Mouse (Mus musculus): ENCODE results near the gene AI481877. TPM values are rescaled to one million over a fixed set of nuclear protein-coding genes. Genes with fewer than 3 reads are reported as not detected.

AI481877 gene
- polyA plus RNA-seq, 1 experiment from 2014 or later = not detected

- DNase-seq (ENCODE audit: extremely low spot score, low spot score) = no peak
- 87% methylated on average over 2 of the region's 2 CpGs for WGBS
- Histone ChIP-seq H3K36me3 (replicated peaks) (no peaks in the 10 kb centered on the region), H3K9me3 (no peaks in the 10 kb centered on the region), H3K4me1 (no peaks in the 10 kb centered on the region), H3K27me3 (ENCODE audit: poor library complexity, severe bottlenecking) (no peaks in the 10 kb centered on the region), H3K27ac (no peak overlapping the region), H3K4me3 (no peak overlapping the region)
Measured at GRCm38 (mm10) chr4:59107886-59108285, 30.9 kb downstream of the AI481877 start.

- H3K4me1 ChIP-seq = no peaks in the 10 kb centered on the region
- DNase-seq (ENCODE audit: extremely low spot score, low spot score) = no peak
- H3K36me3 ChIP-seq (replicated peaks) = no peaks in the 10 kb centered on the region
- H3K27ac ChIP-seq = no peak overlapping the region
- no peaks in the 10 kb centered on the region for H3K9me3 ChIP-seq
- WGBS = 81% methylated on average over 5 of the region's 5 CpGs
- H3K27me3 ChIP-seq (ENCODE audit: poor library complexity, severe bottlenecking) = no peaks in the 10 kb centered on the region
- no peak overlapping the region for H3K4me3 ChIP-seq
Measured at GRCm38 (mm10) chr4:59106661-59107060, 32.1 kb downstream of the AI481877 start.

- 93% methylated on average over 2 of the region's 2 CpGs for WGBS
- Histone ChIP-seq H3K27me3 (ENCODE audit: poor library complexity, severe bottlenecking) (no peaks in the 10 kb centered on the region), H3K9me3 (no peaks in the 10 kb centered on the region), H3K36me3 (replicated peaks) (no peaks in the 10 kb centered on the region), H3K27ac (no peak overlapping the region), H3K4me1 (no peaks in the 10 kb centered on the region), H3K4me3 (no peak overlapping the region)
- no peak for DNase-seq (ENCODE audit: extremely low spot score, low spot score)
Measured at GRCm38 (mm10) chr4:59104166-59104565, 34.6 kb downstream of the AI481877 start.

- no peak overlapping the region for H3K27ac ChIP-seq
- no peak overlapping the region for H3K4me3 ChIP-seq
- no peaks in the 10 kb centered on the region for H3K9me3 ChIP-seq
- H3K27me3 ChIP-seq (ENCODE audit: poor library complexity, severe bottlenecking) = no peaks in the 10 kb centered on the region
- H3K4me1 ChIP-seq = no peaks in the 10 kb centered on the region
- no peaks in the 10 kb centered on the region for H3K36me3 ChIP-seq (replicated peaks)
- peak; percentile 72 for DNase-seq (ENCODE audit: extremely low spot score, low spot score)
Measured at GRCm38 (mm10) chr4:59096393-59096792, 42.4 kb downstream of the AI481877 start.

DNA sequence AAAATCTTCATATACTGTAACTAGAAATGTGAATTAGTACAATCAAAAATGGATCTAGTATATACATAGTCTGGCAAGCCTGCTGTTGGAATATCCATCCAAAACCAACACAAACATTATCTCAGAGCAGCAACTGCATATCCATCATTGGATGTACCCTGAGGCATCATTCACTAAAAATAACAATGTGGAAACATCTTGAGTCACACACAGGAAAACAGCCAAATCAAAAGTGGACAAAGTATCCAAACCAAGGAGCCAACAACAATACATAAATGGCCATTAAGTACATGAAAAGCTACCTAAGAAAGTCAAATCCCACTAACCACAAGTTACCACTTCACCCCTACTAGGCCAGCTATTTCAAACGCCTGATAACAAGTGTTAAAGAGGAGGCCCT is 49.4 kb downstream of the AI481877 start:
- 39% methylated on average over 1 of the region's 1 CpGs for WGBS
- no peaks in the 10 kb centered on the region for H3K4me1 ChIP-seq
- no peak for DNase-seq (ENCODE audit: extremely low spot score, low spot score)
- H3K4me3 ChIP-seq = no peak overlapping the region
- H3K27ac ChIP-seq = no peak overlapping the region
- H3K36me3 ChIP-seq (replicated peaks) = no peaks in the 10 kb centered on the region
- no peaks in the 10 kb centered on the region for H3K27me3 ChIP-seq (ENCODE audit: poor library complexity, severe bottlenecking)
- no peaks in the 10 kb centered on the region for H3K9me3 ChIP-seq

DNA sequence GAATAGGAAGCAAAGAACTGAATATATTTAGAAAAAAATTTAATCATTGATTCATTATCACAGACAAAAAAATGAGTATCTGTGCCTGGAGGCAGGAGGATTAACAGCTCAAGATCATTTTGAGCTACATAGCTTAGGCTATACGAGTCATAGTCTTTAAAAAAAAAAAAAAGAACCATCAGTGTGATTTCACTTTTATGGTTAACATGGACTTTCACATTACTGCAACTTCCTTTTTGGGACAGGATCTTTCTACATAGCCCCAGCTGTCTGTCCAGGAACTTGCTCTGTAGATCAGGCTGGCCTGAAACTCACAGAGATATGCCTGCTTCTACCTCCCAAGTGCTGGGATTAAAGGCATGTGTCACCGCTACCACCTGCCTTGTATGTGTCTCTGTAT is 55.4 kb downstream of the AI481877 start:
- 92% methylated on average over 2 of the region's 2 CpGs for WGBS
- Histone ChIP-seq H3K27ac (no peak overlapping the region), H3K36me3 (replicated peaks) (no peaks in the 10 kb centered on the region), H3K4me1 (no peaks in the 10 kb centered on the region), H3K4me3 (no peak overlapping the region), H3K9me3 (no peaks in the 10 kb centered on the region), H3K27me3 (ENCODE audit: poor library complexity, severe bottlenecking) (no peaks in the 10 kb centered on the region)
- no peak for DNase-seq (ENCODE audit: extremely low spot score, low spot score)

DNA sequence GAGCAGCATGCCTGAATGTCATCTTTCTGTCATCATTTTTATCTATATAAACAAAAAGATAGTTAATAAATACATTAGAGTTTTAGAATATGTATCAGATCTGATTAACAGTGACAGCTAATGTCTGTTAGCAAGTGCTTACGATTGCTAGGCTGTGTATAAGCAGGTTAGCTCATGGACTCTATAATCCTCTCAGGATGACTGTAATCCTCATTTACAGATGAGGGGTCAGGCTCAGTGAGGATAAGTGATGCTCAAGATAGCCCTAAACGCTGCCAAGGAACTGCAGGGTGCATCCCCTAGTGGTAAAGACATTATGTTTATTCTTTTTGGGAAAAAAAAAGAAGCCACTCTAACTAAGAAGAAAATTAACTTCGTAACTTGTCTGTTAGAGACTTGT is 69.5 kb downstream of the AI481877 start:
- Histone ChIP-seq H3K27me3 (ENCODE audit: poor library complexity, severe bottlenecking) (no peaks in the 10 kb centered on the region), H3K4me1 (no peaks in the 10 kb centered on the region), H3K9me3 (no peaks in the 10 kb centered on the region), H3K36me3 (replicated peaks) (no peaks in the 10 kb centered on the region), H3K4me3 (no peak overlapping the region), H3K27ac (no peak overlapping the region)
- WGBS = 52% methylated on average over 3 of the region's 3 CpGs
- no peak for DNase-seq (ENCODE audit: extremely low spot score, low spot score)

GRCm38 (mm10) chr4:59062526-59062925 is 76.3 kb downstream of the AI481877 start:
- Histone ChIP-seq H3K27ac (no peak overlapping the region), H3K27me3 (ENCODE audit: poor library complexity, severe bottlenecking) (no peaks in the 10 kb centered on the region), H3K4me3 (no peak overlapping the region), H3K9me3 (no peaks in the 10 kb centered on the region), H3K36me3 (replicated peaks) (no peaks in the 10 kb centered on the region), H3K4me1 (no peaks in the 10 kb centered on the region)
- WGBS = 79% methylated on average over 12 of the region's 12 CpGs
- DNase-seq (ENCODE audit: extremely low spot score, low spot score) = no peak

- Histone ChIP-seq H3K9me3 (no peaks in the 10 kb centered on the region), H3K27ac (no peak overlapping the region), H3K36me3 (replicated peaks) (no peaks in the 10 kb centered on the region), H3K27me3 (ENCODE audit: poor library complexity, severe bottlenecking) (no peaks in the 10 kb centered on the region), H3K4me1 (no peaks in the 10 kb centered on the region), H3K4me3 (no peak overlapping the region)
- no peak for DNase-seq (ENCODE audit: extremely low spot score, low spot score)
- WGBS = 88% methylated on average over 3 of the region's 3 CpGs
Measured at GRCm38 (mm10) chr4:59057929-59058328, 80.9 kb downstream of the AI481877 start.

DNA sequence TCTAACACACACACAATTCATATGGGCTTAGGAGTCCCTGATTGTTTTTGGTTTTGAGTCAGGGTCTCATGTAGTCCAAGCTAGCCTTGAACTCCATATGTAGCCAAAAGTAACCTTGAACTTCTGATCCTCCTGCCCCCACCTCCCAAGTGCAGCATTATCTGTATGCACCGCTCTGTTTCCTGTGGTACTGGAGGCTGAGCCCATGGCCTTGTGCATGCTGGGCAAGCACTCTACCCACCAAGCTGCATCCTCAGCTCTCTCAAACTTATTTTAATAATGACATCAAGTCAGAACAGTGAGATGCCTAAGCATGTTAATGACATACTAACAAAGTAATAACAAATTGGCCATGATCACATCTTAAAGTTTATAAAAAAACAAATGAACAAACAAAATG is 87.7 kb downstream of the AI481877 start:
- Histone ChIP-seq H3K27me3 (ENCODE audit: poor library complexity, severe bottlenecking) (no peaks in the 10 kb centered on the region), H3K36me3 (replicated peaks) (no peaks in the 10 kb centered on the region), H3K4me1 (peaks cover 4% of the 10 kb centered on the region; the same call in 1 of the 2 replicates), H3K9me3 (no peaks in the 10 kb centered on the region), H3K4me3 (no peak overlapping the region), H3K27ac (no peak overlapping the region)
- WGBS = 95% methylated on average over 1 of the region's 1 CpGs
- DNase-seq (ENCODE audit: extremely low spot score, low spot score) = no peak

- no peaks in the 10 kb centered on the region for H3K9me3 ChIP-seq
Measured at GRCm38 (mm10) chr4:59047222-59047621, 91.6 kb downstream of the AI481877 start.

GRCm38 (mm10) chr4:59043891-59044290 is 94.9 kb downstream of the AI481877 start:
- 92% methylated on average over 6 of the region's 6 CpGs for WGBS
- Histone ChIP-seq H3K4me3 (no peak overlapping the region), H3K9me3 (no peaks in the 10 kb centered on the region)

More at GRCm38 (mm10) chr4:59047222-59047621, 91.6 kb downstream of the AI481877 start:
- no peak overlapping the region for H3K27ac ChIP-seq
- H3K4me3 ChIP-seq = no peak overlapping the region
- no peaks in the 10 kb centered on the region for H3K36me3 ChIP-seq (replicated peaks)
- no peaks in the 10 kb centered on the region for H3K27me3 ChIP-seq (ENCODE audit: poor library complexity, severe bottlenecking)
- H3K4me1 ChIP-seq = peaks cover 4% of the 10 kb centered on the region; the same call in 1 of the 2 replicates
- no peak for DNase-seq (ENCODE audit: extremely low spot score, low spot score)
- WGBS = 38% methylated on average over 3 of the region's 3 CpGs

DNA sequence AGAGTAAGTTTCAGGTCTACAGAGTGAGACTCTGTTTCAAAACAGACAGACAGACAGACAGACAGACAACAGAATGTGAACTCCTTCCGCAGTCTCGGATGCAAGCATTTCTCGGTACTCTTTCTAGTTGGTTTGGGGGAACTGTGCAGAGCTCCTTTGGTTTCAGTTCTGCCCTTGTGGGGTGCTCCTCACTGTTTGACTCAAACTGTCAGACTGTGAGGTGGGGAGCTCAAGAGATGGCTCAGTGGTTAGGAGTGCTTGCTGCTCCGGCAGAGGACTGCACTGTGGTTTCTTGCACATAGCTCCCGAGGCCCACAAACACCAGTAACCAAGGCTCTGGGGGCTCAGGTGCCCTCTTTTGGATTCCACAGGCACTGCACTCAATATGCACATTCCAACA is 95.7 kb downstream of the AI481877 start:
- no peaks in the 10 kb centered on the region for H3K9me3 ChIP-seq
- DNase-seq (ENCODE audit: extremely low spot score, low spot score) = no peak
- peaks cover 4% of the 10 kb centered on the region; the same call in 1 of the 2 replicates for H3K4me1 ChIP-seq
- peaks cover 9% of the 10 kb centered on the region for H3K36me3 ChIP-seq (replicated peaks)
- no peak overlapping the region for H3K4me3 ChIP-seq
- 96% methylated on average over 5 of the region's 5 CpGs for WGBS
- no peaks in the 10 kb centered on the region for H3K27me3 ChIP-seq (ENCODE audit: poor library complexity, severe bottlenecking)
- H3K27ac ChIP-seq = no peak overlapping the region

More at GRCm38 (mm10) chr4:59043891-59044290, 94.9 kb downstream of the AI481877 start:
- Histone ChIP-seq H3K27ac (no peak overlapping the region), H3K4me1 (peaks cover 4% of the 10 kb centered on the region; the same call in 1 of the 2 replicates), H3K27me3 (ENCODE audit: poor library complexity, severe bottlenecking) (no peaks in the 10 kb centered on the region), H3K36me3 (replicated peaks) (peaks cover 9% of the 10 kb centered on the region)
- DNase-seq (ENCODE audit: extremely low spot score, low spot score) = no peak

Measured in forebrain, embryonic 10.5 days (tissue).